Mouse (Mus musculus) heart, adult 10 weeks (tissue): ENCODE results near the gene Emc8. TPM values are rescaled to one million over a fixed set of nuclear protein-coding genes. Genes with fewer than 3 reads are reported as not detected.

ENCODE experiments used
- polyA plus RNA-seq: library from polyadenylated mRNA; stranded (reverse); fragments of 350-450 nt; fragmentation: Illumina TruSeq; extraction: RNeasy Lipid Tissue Mini Kit (QIAGEN cat#74804); gene quantifications from one replicate; pipeline ENCODE4 v1.2.3, GENCODE M21; 2014; ENCODE audit warnings: low read depth, low replicate concordance

The Emc8 gene
- 22.8 TPM for polyA plus RNA-seq

DNA sequence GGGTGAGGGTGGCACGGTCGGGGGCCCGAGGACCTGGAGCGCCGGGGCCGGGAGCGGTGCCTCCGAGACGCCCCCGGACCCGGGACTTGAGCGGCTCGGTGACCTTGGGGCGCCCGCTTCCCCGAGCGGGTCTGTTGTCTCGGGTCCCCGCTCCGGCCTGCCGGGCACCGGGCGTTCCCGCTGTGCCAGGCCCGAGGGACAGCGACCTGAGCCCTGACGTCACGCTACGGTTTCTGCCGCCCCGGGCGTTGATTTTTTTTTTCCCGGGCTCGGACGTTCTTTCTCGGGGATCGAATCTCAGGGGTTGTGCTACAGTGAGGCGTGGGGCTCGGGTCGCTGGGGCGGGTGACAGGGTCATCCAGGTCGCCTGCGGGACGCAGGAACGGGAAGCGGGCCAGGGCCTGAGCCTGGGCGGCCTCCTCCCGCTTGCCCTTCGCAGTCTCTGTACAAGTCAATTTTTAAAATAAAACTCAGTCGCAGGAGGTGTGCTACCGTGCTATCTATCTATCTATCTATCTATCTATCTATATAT lies at the start of gene Emc8:
Gene Emc8 (minus strand): TSS at position 200 of the 532 bp plus-strand sequence.

DNA sequence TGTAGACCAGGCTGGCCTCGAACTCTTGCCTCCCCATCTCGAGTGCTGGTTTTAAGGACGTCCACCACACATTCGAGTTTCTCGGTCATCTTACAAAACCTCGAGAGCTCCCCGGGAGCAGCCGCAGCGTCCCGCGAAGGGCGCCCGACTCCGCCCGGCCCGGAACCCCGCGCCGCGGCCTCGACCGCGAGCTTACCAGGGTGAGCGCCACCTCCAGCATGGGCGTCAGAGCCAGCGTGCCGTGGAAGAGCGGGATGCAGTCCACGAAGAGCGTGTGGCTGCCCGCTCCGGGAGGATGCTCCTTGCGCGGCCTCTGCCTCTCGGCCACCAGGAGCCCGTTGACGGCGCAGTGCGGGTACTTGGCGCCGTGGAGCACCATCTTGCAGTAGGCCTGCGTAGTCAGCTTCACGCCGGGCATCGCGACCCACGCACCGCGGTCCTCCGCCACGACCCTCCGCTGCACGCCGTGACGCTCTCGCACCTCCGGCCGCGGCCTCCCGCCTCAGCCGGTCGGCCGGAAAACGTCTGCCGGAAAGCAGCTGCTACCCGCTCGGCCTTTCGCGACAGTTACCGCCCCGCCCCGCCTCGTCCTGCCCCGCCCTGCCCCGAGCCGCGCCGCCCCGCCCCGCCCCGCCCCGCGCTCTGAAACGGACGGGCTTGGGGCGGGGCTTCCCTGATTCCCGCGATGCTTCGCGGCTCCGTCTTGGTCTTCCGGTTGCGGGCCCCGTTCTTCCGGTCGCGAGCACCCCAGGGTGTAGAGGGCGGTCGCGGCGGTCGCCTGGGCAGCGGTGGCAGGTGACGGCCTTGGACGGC lies 606 bp downstream of the Emc8 start, which contains the start of the genes Gm27021 and Cox4i1:
Gene Gm27021 (minus strand): TSS at position 519 of the 813 bp plus-strand sequence.
Gene Cox4i1 (plus strand): TSS at position 662 of the 813 bp plus-strand sequence.

DNA sequence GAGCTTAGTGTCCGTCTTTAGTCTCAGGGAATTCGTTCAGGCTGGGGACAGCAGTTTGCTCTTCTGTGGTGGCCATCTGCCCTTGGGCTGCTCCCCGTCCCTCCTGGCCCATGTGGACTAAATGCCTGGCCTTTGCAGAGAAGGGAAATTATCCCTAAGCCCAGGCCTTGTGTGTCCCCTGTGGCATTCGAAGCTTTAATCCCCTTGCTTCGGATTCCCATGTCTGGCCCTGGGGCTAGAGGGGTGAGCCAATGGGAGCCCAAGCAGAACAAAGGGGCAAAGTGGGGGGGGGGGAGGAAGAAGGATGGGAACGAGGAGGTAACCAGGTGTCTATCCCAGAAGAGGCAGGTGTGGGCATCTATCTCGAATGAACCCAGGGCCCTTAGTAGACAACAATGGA lies 20.8 kb downstream of the Emc8 start, which contains the start of gene 1190005I06Rik:
Gene 1190005I06Rik (minus strand): TSS at position 101 of the 400 bp plus-strand sequence.

Other genes starting within 250 kb of the Emc8 start
- gene Gins2, start 79.3 kb downstream of the Emc8 start, polyA plus RNA-seq: 0.39 TPM
- gene 1190005I06Rik, start 20.9 kb downstream of the Emc8 start, polyA plus RNA-seq: 5.8 TPM
- not detected for gene Gm27021, start 494 bp downstream of the Emc8 start, polyA plus RNA-seq
- 3,955 TPM for gene Cox4i1, start 351 bp downstream of the Emc8 start, polyA plus RNA-seq
- 3.6 TPM for gene Irf8, start 67.8 kb upstream of the Emc8 start, polyA plus RNA-seq